In genomic region chr5:139389676-139390061, GRCm38 (mm10) we compare ENCODE assay signal across 8 mouse cellular contexts. TPM values are rescaled to one million over a fixed set of nuclear protein-coding genes. Genes with fewer than 3 reads are reported as not detected.
DNase-seq lines count a peak whose midpoint lies in the region; ATAC-seq and TF ChIP-seq lines count a peak whose summit lies in the region.

No protein-coding gene starts in this region.

- H3K9me3 ChIP-seq in lung, embryonic 15.5 days: no peaks in the 10 kb centered on the region

- H3K9ac ChIP-seq in lung, embryonic 15.5 days: no peak overlapping the region

- H3K27ac ChIP-seq in layer of hippocampus, adult 2 months: peak overlapping the region; percentile 92
- H3K27ac ChIP-seq in lung, embryonic 15.5 days: peak overlapping the region; percentile 74
- peak overlapping the region; percentile 47 for H3K27ac ChIP-seq in small intestine, adult 2 months (ENCODE audit: insufficient read depth, low read depth, low read length)

- peak; percentile 70 for DNase-seq in right cerebral cortex, adult 18-20 months
- DNase-seq in right cerebral cortex, adult 2 months (ENCODE audit: low spot score in 2 of 2): no peak
- DNase-seq in heart, postnatal 25 days (ENCODE audit: low spot score): peak; percentile 75
- peak; percentile 58 to 62 for DNase-seq in layer of hippocampus, adult 2 months (ENCODE audit: low spot score in 2 of 2)
- no peak for DNase-seq in natural killer cell, adult 2 months (ENCODE audit: low spot score in 2 of 2)

- H3K36me3 ChIP-seq in lung, embryonic 15.5 days: peaks cover 5% of the 10 kb centered on the region; the same call in 1 of the 2 replicates
- no peaks in the 10 kb centered on the region; the same call in 1 of the 2 replicates for H3K36me3 ChIP-seq in small intestine, adult 2 months (ENCODE audit: control insufficient read depth, insufficient read depth, low read length)

- peaks cover 41% of the 10 kb centered on the region for H3K4me1 ChIP-seq in lung, embryonic 15.5 days
- peaks cover 9% of the 10 kb centered on the region for H3K4me1 ChIP-seq in small intestine, adult 2 months (ENCODE audit: control insufficient read depth, insufficient read depth, insufficient read length, low read length)

- peak; percentile 79 for ATAC-seq in erythroid progenitor cell, adult 5-6 weeks (replicated peaks; ENCODE audit: low FRiP score, poor library complexity, severe bottlenecking)
- ATAC-seq in lung, embryonic 15.5 days (ENCODE audit: borderline replicate concordance, extremely low read depth, low FRiP score, low TSS enrichment): peak; percentile 81

- WGBS in lung, embryonic 15.5 days: 6% methylated on average over 6 of the region's 6 CpGs
- 7% methylated on average over 6 of the region's 6 CpGs for WGBS in small intestine, adult 2 months

- TF ChIP-seq CTCF in layer of hippocampus, adult 2 months (conservative IDR thresholded peaks at IDR 0.05): no peak
- TF ChIP-seq CTCF in small intestine, adult 2 months (IDR thresholded peaks at IDR 0.05; ENCODE audit: extremely low read depth, insufficient read length, insufficient replicate concordance, low read depth, low read length): no peak

- H3K4me3 ChIP-seq in layer of hippocampus, adult 2 months: peak overlapping the region; percentile 35
- H3K4me3 ChIP-seq in lung, embryonic 15.5 days: no peak overlapping the region
- no peak overlapping the region for H3K4me3 ChIP-seq in small intestine, adult 2 months (ENCODE audit: low read depth, low read length)

- no peak overlapping the region for H3K4me2 ChIP-seq in lung, embryonic 15.5 days

- TF ChIP-seq POLR2A in small intestine, adult 2 months (IDR thresholded peaks at IDR 0.05; ENCODE audit: low read depth, low read length): no peak

- no peaks in the 10 kb centered on the region for H3K27me3 ChIP-seq in lung, embryonic 15.5 days
- no peaks in the 10 kb centered on the region for H3K27me3 ChIP-seq in small intestine, adult 2 months (ENCODE audit: control insufficient read depth, insufficient read depth, low read length)

- intact Hi-C loops in heart, postnatal 25 days (cut with DNase I): no loop called here

RNA-seq across cellular contexts. Expression of gene Gpr146, which starts 12.2 kb away (rescaled TPM):
- 34.0 and 38.9 TPM in 2 replicates for total RNA-seq in erythroid progenitor cell, adult 5-6 weeks (2015; ENCODE audit: low replicate concordance)
- total RNA-seq in erythroid progenitor cell, adult 5-6 weeks (2017; ENCODE audit: low replicate concordance): 37.8 and 43.8 TPM in 2 replicates
- total RNA-seq in heart, postnatal 25 days (2021): 10 to 100 TPM; 35.3 to 58.5 TPM
- 10 to 100 TPM; 11.5 to 12.8 TPM for total RNA-seq in layer of hippocampus, adult 2 months (2021)
- polyA plus RNA-seq in lung, embryonic 15.5 days (2015; fragmentation: Nextera tagmentation; extraction: Ambion mirVana): 5.2 and 6.3 TPM in 2 replicates
- 4.0 and 6.8 TPM in 2 replicates for polyA plus RNA-seq in small intestine, adult 2 months (2012; rRNA removed)

RNA-seq across cellular contexts. Expression of gene C130050O18Rik, which starts 15.4 kb away (rescaled TPM):
- 2.9 TPM in 1 of 2 replicates, not detected in the other for total RNA-seq in erythroid progenitor cell, adult 5-6 weeks (2015; ENCODE audit: low replicate concordance)
- 0.26 TPM in 1 of 2 replicates, not detected in the other for total RNA-seq in erythroid progenitor cell, adult 5-6 weeks (2017; ENCODE audit: low replicate concordance)
- under 1 TPM; 0.70 to 0.78 TPM for total RNA-seq in heart, postnatal 25 days (2021)
- under 1 TPM in 1 of 2 experiments, not detected in 1; 0.18 TPM for total RNA-seq in layer of hippocampus, adult 2 months (2021)
- polyA plus RNA-seq in lung, embryonic 15.5 days (2015; fragmentation: Nextera tagmentation; extraction: Ambion mirVana): 0.86 and 1.0 TPM in 2 replicates
- polyA plus RNA-seq in small intestine, adult 2 months (2012; rRNA removed): 3.0 and 3.5 TPM in 2 replicates

RNA-seq across cellular contexts. Expression of gene Gper1, which starts 33.3 kb away (rescaled TPM):
- not detected in 2 replicates for total RNA-seq in erythroid progenitor cell, adult 5-6 weeks (2015; ENCODE audit: low replicate concordance)
- not detected in 2 replicates for total RNA-seq in erythroid progenitor cell, adult 5-6 weeks (2017; ENCODE audit: low replicate concordance)
- total RNA-seq in heart, postnatal 25 days (2021): 1 to 10 TPM; 1.3 to 2.1 TPM
- 1 to 10 TPM; 2.1 to 2.4 TPM for total RNA-seq in layer of hippocampus, adult 2 months (2021)
- polyA plus RNA-seq in lung, embryonic 15.5 days (2015; fragmentation: Nextera tagmentation; extraction: Ambion mirVana): 6.1 and 6.6 TPM in 2 replicates
- 1.8 and 2.1 TPM in 2 replicates for polyA plus RNA-seq in small intestine, adult 2 months (2012; rRNA removed)

RNA-seq across cellular contexts. Expression of gene Cyp2w1, which starts 37.3 kb away (rescaled TPM):
- total RNA-seq in erythroid progenitor cell, adult 5-6 weeks (2015; ENCODE audit: low replicate concordance): not detected in 2 replicates
- not detected in 2 replicates for total RNA-seq in erythroid progenitor cell, adult 5-6 weeks (2017; ENCODE audit: low replicate concordance)
- not detected for total RNA-seq in heart, postnatal 25 days (2021)
- total RNA-seq in layer of hippocampus, adult 2 months (2021): not detected
- 0.10 TPM in 1 of 2 replicates, not detected in the other for polyA plus RNA-seq in lung, embryonic 15.5 days (2015; fragmentation: Nextera tagmentation; extraction: Ambion mirVana)
- 0.32 and 2.0 TPM in 2 replicates for polyA plus RNA-seq in small intestine, adult 2 months (2012; rRNA removed)

RNA-seq across cellular contexts. Expression of gene Cox19, which starts 38.5 kb away (rescaled TPM):
- 8.8 and 11.9 TPM in 2 replicates for total RNA-seq in erythroid progenitor cell, adult 5-6 weeks (2015; ENCODE audit: low replicate concordance)
- total RNA-seq in erythroid progenitor cell, adult 5-6 weeks (2017; ENCODE audit: low replicate concordance): 5.3 and 29.0 TPM in 2 replicates
- 10 to 100 TPM; 82.2 to 91.1 TPM for total RNA-seq in heart, postnatal 25 days (2021)
- total RNA-seq in layer of hippocampus, adult 2 months (2021): 10 to 100 TPM; 74.3 to 76.8 TPM
- polyA plus RNA-seq in lung, embryonic 15.5 days (2015; fragmentation: Nextera tagmentation; extraction: Ambion mirVana): 89.6 and 92.9 TPM in 2 replicates
- 58.8 and 104 TPM in 2 replicates for polyA plus RNA-seq in small intestine, adult 2 months (2012; rRNA removed)

Comparison
In these comparisons a context has a peak if more than half of its experiments do, and no peak if none do; other contexts are left out.
1. DNase-seq: peak in right cerebral cortex, adult 18-20 months (single experiment), heart, postnatal 25 days (single experiment) and layer of hippocampus, adult 2 months (2 of 2); none in right cerebral cortex, adult 2 months (0 of 2) and natural killer cell, adult 2 months (0 of 2).
2. Peak in every context shown above with its lines, with median percentiles within 50 percentile points of each other: H3K27ac ChIP-seq.